Mouse (Mus musculus) sigmoid colon, adult 10 weeks (tissue): ENCODE results near the gene Arl10. TPM values are rescaled to one million over a fixed set of nuclear protein-coding genes. Genes with fewer than 3 reads are reported as not detected.

Source experiments
- polyA plus RNA-seq: library from polyadenylated mRNA; stranded (reverse); fragments of 350-450 nt; fragmentation: Illumina TruSeq; extraction: RNeasy Lipid Tissue Mini Kit (QIAGEN cat#74804); gene quantifications from one replicate; pipeline ENCODE4 v1.2.3, GENCODE M21; 2014; ENCODE audit warnings: low read depth, low replicate concordance

The Arl10 gene
- 4.1 TPM for polyA plus RNA-seq

DNA sequence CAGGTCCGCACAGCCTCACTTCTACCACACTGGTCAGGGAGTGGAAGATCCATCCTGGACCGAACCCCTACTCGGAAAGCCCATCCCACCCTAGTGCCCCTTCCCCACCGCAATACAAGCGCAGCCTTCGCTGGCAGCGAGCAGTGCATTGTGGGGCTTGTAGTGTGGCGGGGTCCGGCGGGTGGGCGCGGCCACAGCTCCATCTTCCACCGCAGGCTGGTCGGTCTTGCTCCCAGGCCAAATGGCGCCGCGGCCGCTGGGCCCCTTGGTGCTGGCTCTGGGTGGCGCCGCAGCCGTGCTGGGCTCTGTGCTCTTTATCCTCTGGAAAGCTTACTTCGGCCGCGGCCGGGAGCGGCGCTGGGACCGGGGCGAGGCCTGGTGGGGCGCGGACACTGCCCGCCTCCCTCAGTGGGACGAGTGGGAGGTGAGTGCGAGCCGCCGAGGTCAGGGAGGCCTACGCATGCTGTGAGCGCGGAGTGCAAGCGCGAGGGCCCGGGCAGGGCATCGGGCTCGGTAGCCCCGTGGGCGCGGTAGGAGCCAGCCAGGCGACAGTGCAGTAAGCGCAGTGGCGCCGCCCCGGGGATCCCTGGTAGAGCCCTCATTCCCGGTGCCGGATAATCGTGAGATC lies at the start of gene Arl10:
Arl10 (plus strand) TSS at position 162 of the 628 bp plus-strand sequence.

DNA sequence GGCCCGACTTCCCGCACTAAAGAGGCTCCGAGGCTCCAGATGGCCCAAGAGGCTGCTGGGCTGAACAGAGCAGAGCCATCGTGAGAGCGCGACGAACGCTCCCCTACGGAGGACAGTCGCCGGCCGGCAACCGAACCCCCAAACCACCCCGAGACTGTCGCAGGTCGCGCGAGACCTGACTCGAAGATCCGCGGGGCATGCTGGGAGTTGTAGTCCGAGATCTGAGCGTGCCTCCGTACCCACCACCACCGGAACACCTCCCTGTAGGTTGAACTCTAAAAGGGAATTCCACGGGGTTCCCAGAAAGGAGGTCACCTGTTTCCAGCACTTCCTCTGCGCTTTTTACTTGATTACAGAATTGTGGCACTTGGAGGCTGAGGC lies 9.6 kb upstream of the Arl10 start, which contains the start of gene 4833439L19Rik:
4833439L19Rik (minus strand) TSS at position 235 of the 381 bp plus-strand sequence.

DNA sequence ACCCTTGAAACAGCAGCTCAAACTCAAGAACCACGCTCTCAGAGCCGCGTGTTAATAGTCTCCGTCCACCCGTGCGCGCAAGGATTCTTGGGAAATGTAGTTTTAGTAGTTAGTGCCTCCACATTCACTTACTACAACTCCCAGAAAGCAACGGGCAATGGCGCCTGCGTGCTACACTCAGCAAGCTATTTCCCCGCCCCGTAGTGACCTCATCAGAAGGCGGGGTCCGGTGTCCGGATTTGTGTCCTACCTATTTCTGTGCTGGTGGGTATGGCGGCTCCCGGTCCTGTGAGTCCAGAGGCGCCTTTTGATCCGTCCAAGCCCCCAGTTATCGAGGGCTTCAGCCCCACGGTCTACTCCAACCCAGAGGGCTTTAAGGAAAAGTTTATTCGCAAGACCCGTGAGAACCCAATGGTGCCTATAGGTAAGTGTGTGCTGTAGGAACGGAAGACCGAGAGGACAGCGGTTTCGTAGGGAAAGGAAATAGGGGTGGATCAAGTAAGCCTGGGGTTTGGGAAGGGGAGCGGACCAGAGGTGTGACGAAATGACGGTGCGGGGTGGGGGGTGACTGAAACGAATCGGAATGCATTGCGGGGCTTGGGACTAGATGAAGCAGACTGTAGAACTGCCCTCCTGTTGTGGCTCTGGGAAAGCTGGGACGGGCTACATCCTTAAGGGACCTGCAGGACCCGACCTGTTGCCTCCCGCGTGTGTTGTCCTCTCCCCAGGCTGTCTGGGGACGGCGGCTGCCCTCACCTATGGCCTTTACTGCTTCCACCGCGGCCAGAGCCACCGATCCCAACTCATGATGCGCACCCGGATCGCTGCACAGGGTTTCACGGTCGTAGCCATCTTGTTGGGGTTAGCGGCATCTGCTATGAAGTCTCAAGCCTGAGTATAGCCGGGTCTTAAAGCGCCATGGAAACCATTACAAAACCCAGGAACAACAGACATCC lies 15.5 kb downstream of the Arl10 start, which contains the start of the genes Nop16 and Higd2a:
Nop16 (minus strand) TSS at position 95 of the 956 bp plus-strand sequence.
Higd2a (plus strand) TSS at position 212 of the 956 bp plus-strand sequence.

DNA sequence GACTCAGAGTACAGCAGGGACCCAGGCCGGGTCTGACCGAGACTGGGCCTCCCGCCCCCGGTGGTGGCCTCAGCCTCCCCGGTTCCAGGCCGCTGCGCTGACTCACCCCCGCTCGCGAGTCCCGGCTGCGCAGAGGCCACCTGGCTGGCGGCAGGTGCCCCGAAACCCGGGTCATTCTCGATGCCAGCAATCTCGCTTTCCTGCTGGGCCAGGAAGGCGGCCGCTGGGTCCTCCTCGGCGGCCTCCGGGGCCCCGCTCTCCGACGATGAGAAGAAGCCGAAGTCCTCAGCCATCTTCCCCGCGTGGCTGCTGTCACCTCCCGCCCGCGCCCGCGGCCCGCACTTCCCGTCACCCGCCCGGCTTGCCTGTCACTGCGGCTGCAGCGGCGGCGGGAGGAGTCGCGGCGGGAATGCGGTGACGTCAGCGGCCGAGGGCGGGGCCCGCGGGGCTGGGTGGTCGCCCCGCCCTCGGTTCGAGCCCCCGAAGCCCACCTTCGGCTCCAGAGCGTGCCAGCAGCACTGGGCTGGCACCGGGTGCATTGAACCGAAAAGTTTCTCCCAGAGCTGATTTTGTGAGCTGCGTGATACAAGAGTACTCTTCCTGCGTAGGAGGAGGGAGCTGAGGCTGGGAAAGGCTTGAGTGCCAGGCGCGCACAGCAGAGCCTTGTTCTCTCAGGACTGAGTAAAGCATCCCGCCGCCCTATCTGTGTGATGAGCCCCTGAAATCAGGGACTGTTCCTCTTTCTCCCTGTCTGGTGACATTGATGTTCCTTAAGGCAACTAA lies 36.3 kb downstream of the Arl10 start, which contains the start of gene Cltb:
Cltb (minus strand) TSS at position 373 of the 783 bp plus-strand sequence.

DNA sequence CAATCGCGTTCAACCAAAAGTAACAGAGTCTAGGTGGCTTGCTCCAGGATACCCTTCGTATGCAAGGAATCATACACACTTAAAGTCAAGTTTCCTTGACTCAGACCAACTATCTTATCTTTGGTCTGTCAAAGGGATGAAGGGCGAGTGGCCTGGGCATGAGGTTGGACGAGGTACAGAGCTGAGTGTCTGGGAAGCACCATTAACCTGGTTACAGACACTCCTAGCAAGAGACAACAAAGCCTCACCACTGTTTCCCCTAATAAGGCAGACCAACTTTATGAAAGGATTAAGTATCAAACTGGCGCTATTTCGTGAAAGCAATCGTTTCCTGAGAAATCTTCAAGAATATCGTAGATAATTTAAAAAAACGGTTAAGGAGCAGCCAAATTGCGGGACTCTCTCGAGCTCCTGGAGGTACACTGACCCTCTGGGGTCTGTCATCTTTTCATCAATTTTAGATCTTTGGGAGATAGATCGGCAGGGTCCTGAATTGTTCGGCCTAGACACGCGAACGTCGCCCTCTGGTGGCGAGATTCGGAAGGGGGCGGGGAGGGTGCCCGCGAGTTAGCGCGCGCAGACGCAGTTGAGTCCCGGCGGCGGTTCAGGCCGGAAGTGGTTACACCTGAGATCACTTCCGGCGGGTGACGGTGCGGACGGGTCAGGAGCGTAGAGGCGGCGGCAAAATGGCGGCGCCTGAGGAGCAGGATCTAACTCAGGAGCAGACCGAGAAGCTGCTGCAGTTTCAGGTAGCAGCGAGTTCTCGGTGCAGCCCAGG lies 46.5 kb downstream of the Arl10 start, which contains the start of gene Faf2:
Faf2 (plus strand) TSS at position 630 of the 778 bp plus-strand sequence.

Other genes starting within 250 kb of the Arl10 start
- gene Cplx2, start 203.7 kb upstream of the Arl10 start, polyA plus RNA-seq = 6.8 TPM
- 3.2 TPM for gene Thoc3, start 106.2 kb upstream of the Arl10 start, polyA plus RNA-seq
- gene Simc1, start 71.2 kb upstream of the Arl10 start, polyA plus RNA-seq = 7.9 TPM
- 144 TPM for gene 4833439L19Rik, start 9.6 kb upstream of the Arl10 start, polyA plus RNA-seq
- gene Nop16, start 15.1 kb downstream of the Arl10 start, polyA plus RNA-seq = 12.6 TPM
- gene Higd2a, start 15.2 kb downstream of the Arl10 start, polyA plus RNA-seq = 25.6 TPM
- gene Cltb, start 36.3 kb downstream of the Arl10 start, polyA plus RNA-seq = 28.8 TPM
- gene Faf2, start 46.8 kb downstream of the Arl10 start, polyA plus RNA-seq = 42.0 TPM
- gene Rnf44, start 118.9 kb downstream of the Arl10 start, polyA plus RNA-seq = 44.9 TPM
- 33.2 TPM for gene Cdhr2, start 126.4 kb downstream of the Arl10 start, polyA plus RNA-seq
- not detected for gene Gprin1, start 174.9 kb downstream of the Arl10 start, polyA plus RNA-seq
- gene Sncb, start 191.6 kb downstream of the Arl10 start, polyA plus RNA-seq = 0.41 TPM
- gene Eif4e1b, start 209.0 kb downstream of the Arl10 start, polyA plus RNA-seq = not detected
- 3.0 TPM for gene Tspan17, start 214.4 kb downstream of the Arl10 start, polyA plus RNA-seq